Mouse (Mus musculus) C2C12 (cell line): ENCODE results near the gene Hgd.
A peak's percentile ranks its signal among the peaks of the same experiment; 100 is the strongest.

ENCODE experiments used
- CTCF ChIP-seq: IDR thresholded peaks from one replicate; pipeline ENCODE4 v1.5.1; 2011; ENCODE audit not compliant: control insufficient read depth, insufficient read depth, insufficient read length
- MAX ChIP-seq: IDR thresholded peaks from one replicate; pipeline ENCODE4 v1.6.1; 2011; ENCODE audit warnings: mild to moderate bottlenecking, control low read depth
- USF1 ChIP-seq: IDR thresholded peaks from one replicate; pipeline ENCODE4 v1.6.1; 2011; ENCODE audit warnings: low read depth, mild to moderate bottlenecking, control low read depth, moderate library complexity

DNA sequence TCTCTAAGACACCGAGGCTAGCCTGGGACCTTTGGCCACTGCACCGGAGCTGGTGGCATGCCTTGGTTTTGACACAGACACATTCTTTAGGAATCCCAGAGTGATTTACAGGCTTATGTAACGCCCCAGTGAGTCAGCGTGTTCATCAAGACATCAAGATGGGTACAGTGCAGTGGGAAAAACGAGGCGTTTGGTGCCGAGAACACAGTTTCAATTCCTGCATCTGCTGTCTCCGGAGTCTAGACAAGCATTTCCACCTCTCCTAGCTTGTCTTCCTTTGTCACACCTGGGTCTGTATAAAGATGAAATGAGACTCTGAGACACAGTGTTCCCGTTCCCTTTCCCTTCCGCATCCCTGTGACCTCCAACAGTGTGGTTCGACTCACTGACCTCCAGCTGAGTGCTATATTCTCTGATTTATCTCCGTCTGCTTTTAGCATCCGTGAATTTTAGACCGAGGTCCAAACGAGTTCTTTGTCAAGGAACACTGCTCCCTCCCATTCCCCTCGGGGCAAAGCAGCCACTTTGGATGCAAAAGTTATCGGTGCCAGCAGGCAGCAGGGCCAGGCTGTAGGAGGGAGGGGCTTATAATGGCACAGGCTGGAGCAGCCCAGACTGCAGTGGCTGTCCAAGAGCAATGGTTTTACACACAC lies 96.2 kb downstream of the Hgd start:
- no peak for TF ChIP-seq USF1
- TF ChIP-seq CTCF = no peak
- TF ChIP-seq MAX = peak; percentile 62
